Mouse (Mus musculus) retina, postnatal 1 day (tissue): ENCODE measurements around the gene Acadvl.
A peak's percentile ranks its signal among the peaks of the same experiment; 100 is the strongest.

Experiments
- DNase-seq: peaks from one replicate; pipeline ENCODE4 v3.0.0-alpha.2; 2012

The Acadvl gene

DNA sequence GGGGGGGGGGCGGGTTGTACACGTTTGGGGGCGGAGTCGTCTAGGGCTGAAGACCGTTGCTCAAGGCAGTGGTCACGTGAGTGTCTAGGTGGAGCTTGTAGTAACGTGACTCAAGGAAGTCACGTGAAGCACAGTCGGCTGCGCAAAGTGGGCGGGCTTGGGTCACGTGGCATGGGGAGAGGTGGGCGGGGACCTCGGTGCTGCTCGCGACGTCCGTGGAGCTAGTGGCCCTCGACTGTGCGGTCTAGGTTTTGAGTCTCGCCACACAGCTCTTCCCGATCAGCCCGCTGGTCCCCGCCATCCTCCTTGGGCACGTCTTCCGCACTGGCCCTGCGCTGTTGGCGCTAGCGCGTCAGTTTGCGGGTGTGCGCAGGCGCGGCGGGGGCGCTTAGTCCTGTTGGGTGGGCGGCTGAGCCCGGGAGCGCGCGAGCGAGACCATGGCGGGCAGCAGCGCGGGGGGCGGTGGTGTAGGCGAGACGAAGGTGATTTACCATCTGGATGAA lies 14.8 kb downstream of the Acadvl start, which contains the start of gene Dvl2:
Gene Dvl2 (plus strand): TSS at position 200 of the 503 bp plus-strand sequence.
- peak; percentile 97 for DNase-seq

- DNase-seq = no peak
These were observed 15.5 kb downstream of the Acadvl start for GRCm38 (mm10) chr11:69999666-70000065.

- no peak for DNase-seq
These were observed 16.4 kb downstream of the Acadvl start for GRCm38 (mm10) chr11:69998567-69999491.

DNA sequence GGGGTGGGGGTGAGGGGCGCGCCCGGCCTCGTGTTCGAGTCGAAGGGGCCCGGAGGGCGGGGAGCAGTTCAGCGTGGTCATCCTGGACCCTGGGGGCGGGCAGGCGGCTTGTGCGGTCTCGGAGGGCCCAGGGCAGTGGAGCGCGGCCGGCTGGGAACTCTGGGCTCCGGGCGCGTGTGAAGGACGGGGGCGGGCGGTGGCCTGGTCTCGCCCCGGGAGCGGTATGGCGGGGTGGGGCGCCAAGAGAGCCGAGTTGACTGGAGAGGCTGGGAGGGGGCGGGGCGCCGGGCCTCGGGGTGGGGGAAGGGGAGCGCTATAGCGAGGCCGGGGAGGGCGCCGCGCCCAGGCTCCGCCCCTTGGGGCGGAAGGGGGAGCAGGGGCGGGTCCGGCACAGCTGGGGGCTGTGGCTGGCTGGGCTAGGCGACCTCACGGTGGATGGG lies 18.1 kb downstream of the Acadvl start:
- DNase-seq = peak; percentile 90

DNA sequence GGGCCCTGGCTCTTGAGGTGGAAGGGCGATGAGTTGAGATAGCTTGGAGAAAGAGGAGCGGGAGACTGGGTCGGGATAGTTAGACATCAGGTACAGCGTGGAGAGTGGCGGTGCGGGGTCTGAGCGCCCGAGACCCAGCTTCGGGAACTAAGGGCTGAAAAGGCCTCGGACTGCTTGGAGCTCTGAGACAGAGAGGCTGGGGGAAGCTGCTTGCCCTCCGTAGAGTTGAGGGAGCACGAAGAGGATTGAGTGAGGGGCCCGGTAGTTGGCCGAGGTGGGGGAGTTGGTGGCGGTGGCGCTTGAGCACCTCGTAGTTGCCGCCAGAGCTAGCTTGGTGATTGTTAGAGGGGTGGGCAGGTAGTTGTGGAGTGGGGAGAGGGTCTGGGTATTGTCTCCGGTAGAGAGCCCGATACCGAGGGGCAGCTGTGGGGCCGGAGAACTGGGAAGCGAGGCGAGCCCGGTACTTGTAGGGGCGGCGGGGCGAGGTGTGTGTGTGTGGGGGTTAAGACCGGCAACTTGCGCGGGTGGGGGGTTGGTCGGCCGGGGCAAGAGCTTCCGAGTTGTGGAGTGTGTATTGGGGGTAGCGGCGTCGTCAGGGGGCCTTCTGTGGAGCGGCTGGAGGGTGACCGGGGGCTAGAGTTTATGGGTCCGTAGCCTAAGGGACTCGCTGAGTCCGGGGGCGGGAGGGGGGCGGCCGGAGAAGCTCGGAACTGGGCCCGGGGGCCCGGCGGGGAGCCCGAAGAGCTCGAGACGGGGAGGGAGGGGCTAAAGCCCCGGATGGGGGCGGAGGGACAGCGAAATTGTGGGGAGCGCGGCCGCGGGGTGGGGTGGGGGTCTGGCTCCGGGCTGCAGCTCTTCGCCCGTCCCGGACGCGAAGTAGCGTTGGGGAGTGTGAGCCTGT lies 18.8 kb downstream of the Acadvl start:
- no peak for DNase-seq

- DNase-seq = peak; percentile 100
These were observed 19.7 kb downstream of the Acadvl start, which contains the start of gene Phf23 for GRCm38 (mm10) chr11:69995391-69995960. TSS of gene Phf23 (plus strand) at chr11:69995777.

- no peak for DNase-seq
These were observed 20.7 kb downstream of the Acadvl start for GRCm38 (mm10) chr11:69994401-69995090.

- peak; percentile 44 for DNase-seq
These were observed 22.3 kb downstream of the Acadvl start for GRCm38 (mm10) chr11:69992932-69993331.

GRCm38 (mm10) chr11:69992396-69992795 lies 22.8 kb downstream of the Acadvl start:
- no peak for DNase-seq

- no peak for DNase-seq
These were observed 23.5 kb downstream of the Acadvl start for GRCm38 (mm10) chr11:69991711-69992110.

DNA sequence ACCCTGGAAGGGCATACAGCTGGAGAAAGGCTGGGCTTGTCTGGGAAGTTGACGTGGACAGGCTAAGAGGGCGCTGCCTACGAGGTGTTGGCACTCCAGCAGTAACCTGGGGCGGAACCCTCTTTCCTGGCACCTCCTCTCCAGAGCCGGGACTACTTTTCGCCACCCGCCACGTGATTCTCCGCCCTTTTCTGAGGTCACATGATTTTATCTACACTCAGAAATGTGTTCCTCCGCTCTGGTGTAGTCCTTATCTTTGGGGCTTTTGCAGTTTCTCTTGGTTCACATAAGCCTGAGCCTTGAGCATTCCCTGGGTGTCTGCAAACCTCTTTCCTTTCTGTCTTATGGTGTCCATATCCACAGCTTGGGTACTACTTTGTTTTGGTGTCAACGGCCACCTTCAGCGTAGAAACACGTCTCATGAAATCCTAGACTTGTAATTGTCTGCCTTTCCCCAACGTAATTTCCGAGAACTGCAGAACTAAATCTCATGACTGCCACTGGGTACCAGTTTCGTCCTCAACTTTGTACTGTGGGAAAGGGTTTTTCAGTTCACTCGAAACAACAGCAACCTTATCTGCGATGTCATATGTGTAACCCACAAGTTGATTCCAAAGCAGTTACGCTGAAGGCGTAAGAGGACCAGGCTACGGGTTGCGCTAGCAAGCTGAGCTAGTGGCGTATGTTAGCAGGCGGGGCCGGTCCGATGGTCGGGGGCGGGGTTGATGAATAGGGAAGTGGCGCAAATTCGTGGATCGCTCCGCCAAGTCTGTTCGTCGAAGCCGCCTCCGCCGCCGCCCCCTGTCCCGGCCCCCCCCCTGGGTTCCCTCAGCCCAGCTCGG lies 24.1 kb downstream of the Acadvl start, which contains the start of gene Gabarap:
Gene Gabarap (plus strand): TSS at position 294 of the 842 bp plus-strand sequence.
- DNase-seq = peak; percentile 98

DNA sequence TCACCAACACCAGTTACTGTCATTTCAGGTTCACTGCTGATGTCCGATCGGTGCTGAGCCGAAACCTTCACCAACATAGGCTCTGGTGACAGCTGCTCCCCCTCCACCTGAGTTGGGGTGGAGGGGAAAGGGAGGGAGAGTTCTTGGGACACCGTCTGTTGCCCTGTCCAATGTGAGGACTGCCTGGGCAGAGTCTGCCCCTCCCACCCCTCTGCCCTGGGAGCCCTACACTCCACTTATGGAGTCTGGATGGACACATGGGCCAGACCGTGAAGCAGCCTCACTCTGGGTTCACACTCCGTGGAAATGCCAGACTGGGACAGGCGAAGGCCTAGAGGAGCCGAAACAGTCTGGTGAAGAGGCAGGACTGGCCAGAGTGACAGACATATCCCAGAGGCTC lies 25.3 kb downstream of the Acadvl start:
- DNase-seq = no peak

DNA sequence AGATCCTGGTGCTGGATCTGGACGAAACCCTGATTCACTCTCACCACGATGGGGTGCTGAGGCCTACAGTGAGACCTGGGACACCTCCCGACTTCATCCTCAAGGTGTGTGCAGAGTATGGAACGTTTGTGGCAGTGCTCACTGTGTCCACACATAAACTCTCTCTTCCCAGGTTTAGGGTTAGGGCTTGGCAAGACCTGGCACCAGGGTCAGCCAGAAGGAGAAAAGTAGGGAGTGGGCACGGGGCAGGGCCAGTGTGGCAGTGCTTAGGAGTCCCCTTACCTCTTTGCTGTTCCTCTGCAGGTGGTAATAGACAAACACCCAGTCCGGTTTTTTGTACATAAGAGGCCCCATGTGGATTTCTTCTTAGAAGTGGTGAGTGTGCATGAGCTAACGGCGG lies 30.8 kb downstream of the Acadvl start:
- no peak for DNase-seq

GRCm38 (mm10) chr11:69983377-69983776 lies 31.8 kb downstream of the Acadvl start:
- no peak for DNase-seq

- no peak for DNase-seq
These were observed 32.3 kb downstream of the Acadvl start for GRCm38 (mm10) chr11:69982877-69983276.

GRCm38 (mm10) chr11:69982225-69982624 lies 33.0 kb downstream of the Acadvl start, which contains the start of gene Elp5:
TSS of gene Elp5 (minus strand) at chr11:69982517.
- DNase-seq = no peak

- DNase-seq = no peak
These were observed 34.0 kb downstream of the Acadvl start, which contains the start of gene Ctdnep1 for GRCm38 (mm10) chr11:69981141-69981762. TSS of gene Ctdnep1 (plus strand) at chr11:69981156.

DNA sequence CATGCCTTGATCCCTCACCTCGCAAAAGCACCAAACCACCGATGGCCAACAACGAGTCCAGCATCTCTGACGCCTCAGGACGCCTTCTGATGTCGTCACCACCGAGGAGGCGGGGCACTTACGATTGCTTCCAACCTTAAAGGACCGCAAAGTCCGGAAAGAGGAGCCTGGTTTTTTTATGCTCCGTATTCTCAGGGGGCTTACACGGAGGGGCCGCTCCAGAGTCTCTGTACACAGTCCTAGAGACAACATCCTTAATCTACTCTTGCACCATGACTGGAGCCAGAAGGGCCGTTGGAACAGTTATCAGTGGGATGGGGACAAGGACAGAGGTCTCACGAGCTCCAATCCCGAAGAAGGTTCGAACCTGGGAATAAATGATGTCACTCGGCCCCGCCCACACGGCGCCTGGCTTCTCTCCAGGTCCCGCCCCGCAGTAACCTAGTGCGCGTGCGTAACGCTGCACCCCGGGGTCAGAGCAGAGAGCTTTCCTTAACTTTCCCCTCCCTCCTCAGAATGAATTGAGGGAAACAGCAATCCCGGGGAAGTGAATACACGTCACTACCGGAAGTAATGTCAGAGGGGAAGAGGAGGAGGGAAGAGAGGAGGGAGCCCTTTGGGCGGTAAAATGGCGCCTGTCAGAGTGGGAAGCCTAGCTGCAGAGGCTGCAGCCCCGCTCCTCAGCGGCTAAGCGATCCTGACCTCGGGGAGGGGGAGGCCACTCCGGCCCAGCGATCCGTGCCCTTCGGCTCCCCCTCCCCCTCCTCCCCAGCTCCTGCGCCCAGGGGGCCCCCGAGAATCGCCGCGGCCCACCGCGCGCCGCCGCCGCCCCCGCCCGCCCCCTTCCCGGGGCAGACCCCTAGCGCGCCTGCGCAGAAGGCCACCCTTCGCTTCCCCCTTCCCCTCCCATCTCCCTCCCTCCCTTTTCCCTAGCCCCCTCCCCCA lies 34.7 kb downstream of the Acadvl start:
- DNase-seq = peak; percentile 100

GRCm38 (mm10) chr11:69979827-69980195 lies 35.4 kb downstream of the Acadvl start:
- DNase-seq = no peak
